16 mouse cellular contexts compared by ENCODE assay signal in the genomic region with DNA sequence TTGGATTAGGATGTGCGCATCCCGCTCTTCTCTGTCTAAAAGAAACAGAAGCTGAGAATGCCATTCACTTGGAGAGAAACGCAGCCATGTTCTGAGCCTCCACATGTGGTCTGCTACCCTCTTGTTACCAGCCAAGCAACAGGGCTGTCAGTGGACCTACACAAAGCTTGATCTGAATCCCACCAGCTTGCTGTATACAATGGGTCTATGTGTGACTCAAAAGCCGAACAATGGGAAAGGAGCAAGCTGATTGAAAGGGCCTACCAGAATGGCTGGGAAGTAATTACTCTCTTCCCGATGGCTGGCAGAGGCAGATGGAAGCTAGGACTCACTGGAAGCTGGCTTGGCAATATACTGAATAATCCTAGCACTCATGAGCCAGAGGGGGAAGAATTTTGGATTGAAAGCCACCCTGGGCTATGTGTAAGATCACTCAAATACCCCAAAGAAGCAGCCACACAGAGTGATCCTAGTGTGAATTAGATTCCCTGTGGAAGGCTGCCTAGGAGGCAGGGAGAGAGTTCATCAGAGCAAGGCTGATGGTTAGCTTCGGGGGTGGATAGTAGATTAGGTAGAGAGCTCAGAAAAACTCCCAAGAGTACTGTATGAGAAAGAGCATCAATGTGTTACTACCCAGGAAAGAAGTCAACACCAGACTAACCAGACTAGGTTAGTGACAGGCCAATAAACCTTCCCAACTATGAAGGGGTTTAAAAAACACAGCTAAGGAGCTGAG.
DNase-seq lines count a peak whose midpoint lies in the region; ATAC-seq lines count a peak whose summit lies in the region.
"Had no signal": no experiment of that assay in that cellular context is flagged by ENCODE, and none has a peak within 500 bp of the region (broad histone marks: within the 10 kb centered on the region; RNA-seq: fewer than 3 reads in every experiment).

No protein-coding gene starts in this region.

- H3K27ac ChIP-seq in forebrain, embryonic 11.5 days (ENCODE audit: low read depth, low read length) = no peak overlapping the region
- H3K27ac ChIP-seq in hindbrain, embryonic 15.5 days (replicated peaks) = peak overlapping the region; percentile 16; the same call in 1 of the 2 replicates
- H3K27ac ChIP-seq in neural tube, embryonic 12.5 days = no peak overlapping the region
- H3K27ac ChIP-seq: left cerebral cortex, adult 2 months had no signal

- H3K36me3 ChIP-seq in forebrain, embryonic 11.5 days (ENCODE audit: control insufficient read depth, insufficient read depth, low read length) = no peaks in the 10 kb centered on the region
- peaks cover 4% of the 10 kb centered on the region; the same call in 1 of the 2 replicates for H3K36me3 ChIP-seq in hindbrain, embryonic 15.5 days
- H3K36me3 ChIP-seq in neural tube, embryonic 12.5 days = no peaks in the 10 kb centered on the region

- peak; percentile 92 for ATAC-seq in forebrain, embryonic 11.5 days (replicated peaks; ENCODE audit: low FRiP score)
- ATAC-seq in hindbrain, embryonic 15.5 days (ENCODE audit: low FRiP score, low read depth) = peak; percentile 86
- peak; percentile 77 for ATAC-seq in neural tube, embryonic 12.5 days (ENCODE audit: low FRiP score, low read depth)
- ATAC-seq in granulocyte monocyte progenitor cell, adult 5-6 weeks (replicated peaks; ENCODE audit: poor library complexity, severe bottlenecking) = no peak

- peak; percentile 75 for DNase-seq in embryo, embryonic 10 days (ENCODE audit: low spot score)
- DNase-seq in forebrain, embryonic 11.5 days (ENCODE audit: low spot score) = peak; percentile 61
- no peak for DNase-seq in layer of hippocampus, adult 11-12 months (ENCODE audit: low spot score)
- no peak for DNase-seq in heart, postnatal 10 days
- no peak for DNase-seq in adipocyte (ENCODE audit: low spot score)
- DNase-seq: adrenal gland, postnatal 25 days; cerebellum, adult 9-10 months; kidney, postnatal 10 days; lung, postnatal 4 days; right cerebral cortex, postnatal 14 days had no signal

- H3K9ac ChIP-seq in forebrain, embryonic 11.5 days (ENCODE audit: low read length) = no peak overlapping the region
- no peak overlapping the region for H3K9ac ChIP-seq in hindbrain, embryonic 15.5 days
- no peak overlapping the region for H3K9ac ChIP-seq in neural tube, embryonic 12.5 days

- no peak overlapping the region for H3K4me3 ChIP-seq in forebrain, embryonic 11.5 days (ENCODE audit: low read depth, low read length)
- H3K4me3 ChIP-seq in hindbrain, embryonic 15.5 days = no peak overlapping the region
- no peak overlapping the region for H3K4me3 ChIP-seq in neural tube, embryonic 12.5 days
- H3K4me3 ChIP-seq: left cerebral cortex, adult 2 months had no signal

- no peak overlapping the region for H3K4me2 ChIP-seq in forebrain, embryonic 11.5 days (ENCODE audit: low read depth, low read length, severe bottlenecking)
- no peak overlapping the region for H3K4me2 ChIP-seq in hindbrain, embryonic 15.5 days
- H3K4me2 ChIP-seq in neural tube, embryonic 12.5 days (replicated peaks) = no peak overlapping the region
- H3K4me2 ChIP-seq: heart, embryonic 11.5 days had no signal

- H3K9me3 ChIP-seq in forebrain, embryonic 11.5 days (ENCODE audit: control insufficient read depth, low read length) = no peaks in the 10 kb centered on the region
- H3K9me3 ChIP-seq in hindbrain, embryonic 15.5 days = no peaks in the 10 kb centered on the region
- H3K9me3 ChIP-seq in neural tube, embryonic 12.5 days = no peaks in the 10 kb centered on the region

- 12% methylated on average over 6 of the region's 6 CpGs for WGBS in forebrain, embryonic 11.5 days
- WGBS in hindbrain, embryonic 15.5 days = 27% methylated on average over 6 of the region's 6 CpGs
- 29% methylated on average over 6 of the region's 6 CpGs for WGBS in neural tube, embryonic 12.5 days

- intact Hi-C loops in heart, postnatal 10 days (cut with DNase I) = no loop called here

- H3K4me1 ChIP-seq in forebrain, embryonic 11.5 days (replicated peaks; ENCODE audit: control insufficient read depth, insufficient read depth, low read length) = peaks cover 8% of the 10 kb centered on the region; the same call in 1 of the 2 replicates
- peaks cover 17% of the 10 kb centered on the region for H3K4me1 ChIP-seq in hindbrain, embryonic 15.5 days (replicated peaks)
- peaks cover 9% of the 10 kb centered on the region; the same call in 1 of the 2 replicates for H3K4me1 ChIP-seq in neural tube, embryonic 12.5 days

- peaks cover 76% of the 10 kb centered on the region for H3K27me3 ChIP-seq in forebrain, embryonic 11.5 days (ENCODE audit: control insufficient read depth, insufficient read depth, low read length)
- 0 out of 2 replicates have a peak, but pooled peaks cover 2% of the 10 kb centered on the region for H3K27me3 ChIP-seq in hindbrain, embryonic 15.5 days
- no peaks in the 10 kb centered on the region; the same call in 1 of the 2 replicates for H3K27me3 ChIP-seq in neural tube, embryonic 12.5 days (replicated peaks)
- H3K27me3 ChIP-seq: CH12.LX had no signal

Comparison
In these comparisons a context has a peak if more than half of its experiments do, and no peak if none do; other contexts are left out.
1. DNase-seq: peak in embryo, embryonic 10 days (single experiment) and forebrain, embryonic 11.5 days (single experiment); none in layer of hippocampus, adult 11-12 months (single experiment), heart, postnatal 10 days (0 of 2) and adipocyte (single experiment).